Mouse (Mus musculus): ENCODE measurements around the gene Rftn1.

DNA sequence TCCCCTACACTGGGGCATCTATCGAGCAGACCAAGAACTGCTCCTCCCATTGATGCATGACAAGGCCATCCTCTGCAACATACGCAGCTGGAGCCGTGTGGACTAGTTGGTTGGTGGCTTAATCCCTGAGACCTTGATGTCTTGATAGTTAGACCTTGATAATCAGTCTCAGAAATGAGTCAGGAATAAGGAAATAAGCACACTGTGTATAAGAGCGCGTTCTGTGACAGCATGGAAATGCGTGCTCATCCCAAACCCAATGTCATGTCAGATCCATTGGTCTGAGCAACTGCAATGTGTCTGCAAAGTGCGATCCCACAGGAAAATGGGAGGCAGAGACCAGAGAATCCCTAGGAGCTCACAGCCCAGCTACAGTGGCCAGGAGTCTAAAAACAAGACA is 21.3 kb upstream of the Rftn1 start:
- no peak for TF ChIP-seq CTCF (conservative IDR thresholded peaks at IDR 0.05 in 1 of 2, IDR thresholded peaks at IDR 0.05 in 1 of 2; ENCODE audit: low read depth in 2 of 2, low read length in 2 of 2)
- TF ChIP-seq ZC3H11A (IDR thresholded peaks at IDR 0.05; ENCODE audit: low read depth, low read length): no peak
- TF ChIP-seq MAFK (IDR thresholded peaks at IDR 0.05; ENCODE audit: insufficient replicate concordance, low read length): no peak
- TF ChIP-seq POLR2A (IDR thresholded peaks at IDR 0.05; ENCODE audit: low read depth, low read length): no peak
- TF ChIP-seq EP300 (IDR thresholded peaks at IDR 0.05; ENCODE audit: low read length): no peak
- no peak for TF ChIP-seq ZNF384 (IDR thresholded peaks at IDR 0.05; ENCODE audit: low read depth, low read length)
- TF ChIP-seq GABPA (IDR thresholded peaks at IDR 0.05; ENCODE audit: insufficient replicate concordance, low read depth, low read length): no peak
- TF ChIP-seq TCF12 (IDR thresholded peaks at IDR 0.05; ENCODE audit: low read depth, low read length): no peak
- no peak for TF ChIP-seq ELF1 (IDR thresholded peaks at IDR 0.05; ENCODE audit: low read depth, low read length)
